Mouse (Mus musculus) megakaryocyte-erythroid progenitor cell, adult 5-6 weeks (primary cell): Measurements from ENCODE around the gene 6430548M08Rik. TPM values are rescaled to one million over a fixed set of nuclear protein-coding genes. Genes with fewer than 3 reads are reported as not detected.

ENCODE experiments used
- ATAC-seq: replicated peaks from 2 replicates; pipeline ENCODE4 v1.8.0; 2016; ENCODE audit warnings: mild to moderate bottlenecking, inconsistent platforms; ENCODE audit not compliant: severe bottlenecking, poor library complexity, low FRiP score, low TSS enrichment
- total RNA-seq, 2 experiments: library from RNA; stranded (forward) in 1 of 2; stranded (reverse) in 1 of 2; fragments of 200-1000, 215-1000 nt in 1 of 2; fragments of >200 nt in 1 of 2; fragmentation: Nextera tagmentation in 1 of 2; gene quantifications; 2 replicates each; pipeline ENCODE4 v1.2.3; 2014 to 2017

6430548M08Rik gene
- total RNA-seq, 2 experiments from 2014 or later: 0.56 TPM; not detected in 1

GRCm38 (mm10) chr8:120101068-120101972, 12.6 kb upstream of the 6430548M08Rik start, which contains the start of gene Zdhhc7:
Zdhhc7 (minus strand) TSS chr8:120101482.
- peak; percentile 64 for ATAC-seq

DNA sequence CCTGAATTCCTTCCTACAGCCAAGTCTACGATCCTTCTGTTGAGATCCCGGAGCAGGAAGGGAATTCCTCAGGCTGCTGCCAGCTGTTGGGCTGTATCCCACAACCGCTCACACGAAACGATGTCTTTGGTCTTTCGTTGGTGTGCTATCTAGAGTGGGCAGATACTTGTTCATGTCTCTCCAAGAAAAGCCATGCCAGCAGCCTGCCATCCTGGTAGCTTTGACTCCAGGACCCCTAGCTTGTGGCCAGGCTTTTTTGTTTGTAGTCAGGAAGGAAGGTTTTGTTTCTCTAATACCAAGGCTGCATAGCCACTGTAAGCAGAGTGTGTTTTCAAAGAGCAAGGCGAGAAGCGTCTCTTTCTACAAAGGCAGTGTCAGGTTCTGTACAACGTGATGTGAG, 10.0 kb upstream of the 6430548M08Rik start:
- no peak for ATAC-seq

DNA sequence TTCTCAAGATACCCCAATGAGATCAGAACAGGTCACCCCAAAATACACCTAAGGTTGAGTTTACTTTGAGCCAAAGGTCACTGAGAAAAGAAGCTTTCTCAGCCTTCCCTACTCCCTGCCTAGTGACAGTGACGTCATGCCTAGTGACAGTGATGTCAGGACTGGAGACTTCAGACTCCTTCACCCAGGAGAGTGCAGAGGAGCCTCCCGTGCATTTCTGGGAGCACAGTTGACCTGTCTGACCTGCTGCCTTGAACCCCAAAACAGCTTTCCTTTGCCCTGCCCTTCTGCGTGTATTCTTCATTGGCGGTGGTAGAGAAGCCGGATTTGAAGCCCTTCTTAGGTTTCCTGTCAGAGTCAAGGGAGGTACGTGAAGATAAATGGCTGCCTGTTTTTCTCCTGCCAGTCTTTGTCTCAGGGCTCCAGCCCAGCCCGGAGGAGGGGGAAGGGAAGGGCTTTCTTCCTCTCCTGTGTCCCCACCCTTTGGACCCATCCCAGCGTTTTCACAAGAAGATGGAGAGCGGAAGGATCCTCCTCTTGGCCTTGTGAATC, 9.2 kb upstream of the 6430548M08Rik start:
- ATAC-seq: no peak

- no peak for ATAC-seq
Measured at GRCm38 (mm10) chr8:120109149-120109548, 4.8 kb upstream of the 6430548M08Rik start.

DNA sequence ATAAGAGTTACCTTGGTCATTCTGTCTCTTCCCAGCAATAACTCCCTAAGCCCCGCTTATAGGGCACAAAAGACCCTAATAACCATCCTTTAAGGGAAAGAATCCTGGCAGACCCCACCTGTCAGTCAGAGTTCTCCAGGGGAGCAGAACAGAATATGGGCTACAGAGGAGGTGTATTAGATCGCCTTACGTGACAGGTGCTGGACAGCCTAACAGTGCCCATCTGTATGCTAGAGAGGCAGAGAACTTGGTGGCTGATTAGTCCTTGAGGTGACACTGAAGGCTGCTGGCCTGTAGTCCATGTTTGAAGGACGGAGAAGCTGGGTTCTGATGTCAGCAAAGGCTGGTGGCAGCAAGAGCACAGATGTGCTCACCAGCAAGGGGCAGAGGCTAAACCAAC, 3.0 kb upstream of the 6430548M08Rik start:
- ATAC-seq: no peak

DNA sequence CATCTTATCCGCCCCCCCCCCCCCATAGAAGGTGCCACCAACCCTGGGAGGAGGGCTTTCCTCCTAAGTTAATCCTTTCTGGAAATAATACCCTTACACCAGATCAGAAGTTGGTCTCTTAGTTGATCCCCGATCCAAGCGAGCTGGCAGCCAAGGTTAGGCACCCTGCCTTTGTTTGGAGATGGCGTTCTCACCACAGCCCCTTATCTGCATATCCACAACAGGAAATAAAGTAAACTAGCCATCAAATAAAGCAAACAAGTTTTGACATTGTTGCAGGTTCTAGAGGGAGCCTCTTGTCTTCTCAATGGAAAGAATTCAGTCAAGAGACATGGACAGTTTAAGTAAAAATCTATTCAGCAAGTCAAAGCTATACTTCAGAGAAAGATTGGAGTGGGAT, 2.6 kb upstream of the 6430548M08Rik start:
- no peak for ATAC-seq

GRCm38 (mm10) chr8:120112535-120112934, 1.4 kb upstream of the 6430548M08Rik start:
- ATAC-seq: no peak

- ATAC-seq: peak; percentile 6
Measured at GRCm38 (mm10) chr8:120113306-120113705, 646 bp upstream of the 6430548M08Rik start.

GRCm38 (mm10) chr8:120114315-120114841, 426 bp downstream of the 6430548M08Rik start:
- no peak for ATAC-seq

DNA sequence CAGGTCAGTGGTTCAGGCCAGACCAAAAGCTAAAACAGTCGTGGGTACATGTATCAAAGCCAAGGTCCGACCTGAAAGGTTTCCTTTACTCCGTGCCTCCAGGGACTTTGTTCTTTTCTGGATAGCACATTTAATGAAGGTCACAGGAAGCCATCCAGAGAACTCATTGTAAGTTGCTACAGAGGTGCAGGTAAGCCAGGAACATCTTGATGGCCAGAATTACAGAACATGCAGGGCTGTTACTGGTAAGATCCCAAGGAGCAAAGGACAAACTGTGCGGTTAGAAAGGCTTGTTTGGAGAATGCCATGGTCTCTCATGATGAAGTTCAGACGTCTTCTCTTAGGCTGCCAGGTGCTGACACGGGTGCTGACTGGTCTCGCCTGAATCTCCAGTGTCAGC, 2.6 kb downstream of the 6430548M08Rik start:
- no peak for ATAC-seq

DNA sequence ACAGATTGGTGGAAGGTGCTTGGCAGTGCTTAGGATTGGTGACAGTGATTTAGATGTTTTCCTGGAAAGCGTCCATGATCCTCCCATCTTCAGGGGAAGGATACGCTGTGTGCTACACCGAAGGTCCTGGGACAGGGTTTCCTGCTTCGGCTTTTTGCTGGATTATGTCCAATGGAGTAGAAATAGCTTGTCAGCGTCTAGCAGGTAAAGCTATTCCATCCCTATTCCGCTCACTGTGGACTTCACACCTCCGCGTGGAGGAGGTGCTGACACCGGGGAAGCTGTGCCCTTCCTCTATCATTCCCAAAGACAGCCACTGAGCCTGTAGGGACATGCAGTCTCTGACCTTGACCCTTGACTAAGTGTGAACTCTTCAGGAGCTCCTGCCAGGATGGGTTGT, 4.2 kb downstream of the 6430548M08Rik start:
- no peak for ATAC-seq

GRCm38 (mm10) chr8:120118847-120119246, 4.9 kb downstream of the 6430548M08Rik start:
- ATAC-seq: no peak

DNA sequence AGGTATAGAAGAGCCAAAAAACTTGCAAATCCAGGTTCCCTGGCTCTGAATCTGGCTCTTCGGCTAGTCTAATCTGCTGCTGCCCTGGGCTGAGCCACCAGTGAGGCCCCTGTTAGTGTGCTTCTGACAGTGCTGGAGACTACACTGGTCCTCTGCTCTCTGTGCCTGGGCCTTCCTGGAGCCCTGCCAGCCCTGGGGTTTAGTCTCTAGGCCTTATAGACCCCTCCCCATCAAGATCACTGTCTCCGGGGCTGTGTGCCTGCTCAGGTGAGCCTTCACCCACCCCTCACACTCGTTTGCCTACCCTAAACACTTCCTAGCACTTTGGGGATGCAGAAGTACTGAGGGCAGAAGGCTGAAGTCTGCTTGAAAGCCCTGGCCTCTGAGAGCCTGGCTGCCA, 5.5 kb downstream of the 6430548M08Rik start:
- no peak for ATAC-seq

DNA sequence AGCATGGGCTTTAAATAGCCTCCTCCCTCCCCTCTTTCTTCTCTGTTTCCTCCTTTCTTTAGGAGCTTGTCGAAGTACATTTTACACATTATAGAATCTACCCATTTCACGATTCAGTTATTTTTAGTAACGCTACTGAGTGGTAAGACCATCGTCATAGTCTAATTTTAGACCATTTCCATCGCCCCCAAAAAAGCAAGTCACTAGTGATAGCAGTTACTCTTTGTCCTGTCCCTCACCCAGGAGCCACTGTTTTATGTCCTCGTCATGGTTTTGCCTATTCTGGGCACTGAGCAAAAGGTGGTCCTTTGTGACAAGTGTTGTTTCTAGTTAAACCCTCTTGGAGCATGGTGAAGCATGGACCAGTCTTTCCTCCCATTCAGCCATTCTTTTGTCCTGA, 6.0 kb downstream of the 6430548M08Rik start:
- 0 out of 2 replicates have a peak, but pooled peaks have one; percentile 11 for ATAC-seq

- no peak for ATAC-seq
Measured at GRCm38 (mm10) chr8:120120951-120121350, 7.0 kb downstream of the 6430548M08Rik start.

DNA sequence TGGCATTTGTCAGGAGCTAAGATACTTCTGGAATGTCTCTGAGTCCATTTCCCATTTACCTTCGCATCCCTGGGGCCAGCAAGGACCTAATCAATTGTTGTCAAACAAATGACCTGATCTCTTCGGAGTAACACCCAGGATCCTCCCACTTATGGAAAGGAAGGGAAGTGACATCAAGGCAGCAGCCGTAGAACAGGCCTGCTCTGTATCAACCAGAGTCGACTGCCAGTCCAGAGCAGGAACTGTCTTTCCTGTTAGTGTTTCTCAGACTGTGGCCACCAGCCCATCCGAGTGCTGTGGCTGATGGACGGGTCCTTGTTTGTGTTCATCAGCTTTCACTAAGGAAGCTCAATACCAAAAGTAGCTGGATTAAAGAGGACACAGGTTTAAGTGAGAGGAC, 10.3 kb downstream of the 6430548M08Rik start:
- no peak for ATAC-seq

DNA sequence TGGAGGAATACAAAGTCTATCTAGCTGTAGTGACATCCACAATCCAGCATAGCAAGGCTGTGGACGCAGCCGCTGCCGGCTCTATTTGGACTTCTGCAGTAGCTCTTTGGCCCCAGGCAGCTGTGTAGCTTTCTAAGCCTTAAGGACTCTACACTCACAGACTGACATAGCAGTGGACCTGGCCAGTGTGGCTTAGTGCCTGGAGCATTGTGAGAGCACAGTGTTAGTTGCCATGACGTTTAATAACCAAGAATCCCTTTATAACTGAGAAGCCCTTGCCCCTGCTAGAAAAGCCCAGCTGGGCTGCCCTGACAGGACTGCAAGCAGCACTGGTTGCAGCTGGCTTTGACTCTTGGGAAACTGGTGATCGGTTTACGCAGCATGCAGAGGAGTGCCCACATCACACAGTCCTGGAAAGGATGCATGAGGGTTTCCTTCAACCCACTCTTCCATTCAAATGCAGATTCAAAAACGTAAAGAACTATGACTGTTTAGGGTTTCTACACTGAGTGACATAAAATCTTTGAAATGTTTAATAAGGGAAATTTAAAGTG, 11.0 kb downstream of the 6430548M08Rik start:
- no peak for ATAC-seq

DNA sequence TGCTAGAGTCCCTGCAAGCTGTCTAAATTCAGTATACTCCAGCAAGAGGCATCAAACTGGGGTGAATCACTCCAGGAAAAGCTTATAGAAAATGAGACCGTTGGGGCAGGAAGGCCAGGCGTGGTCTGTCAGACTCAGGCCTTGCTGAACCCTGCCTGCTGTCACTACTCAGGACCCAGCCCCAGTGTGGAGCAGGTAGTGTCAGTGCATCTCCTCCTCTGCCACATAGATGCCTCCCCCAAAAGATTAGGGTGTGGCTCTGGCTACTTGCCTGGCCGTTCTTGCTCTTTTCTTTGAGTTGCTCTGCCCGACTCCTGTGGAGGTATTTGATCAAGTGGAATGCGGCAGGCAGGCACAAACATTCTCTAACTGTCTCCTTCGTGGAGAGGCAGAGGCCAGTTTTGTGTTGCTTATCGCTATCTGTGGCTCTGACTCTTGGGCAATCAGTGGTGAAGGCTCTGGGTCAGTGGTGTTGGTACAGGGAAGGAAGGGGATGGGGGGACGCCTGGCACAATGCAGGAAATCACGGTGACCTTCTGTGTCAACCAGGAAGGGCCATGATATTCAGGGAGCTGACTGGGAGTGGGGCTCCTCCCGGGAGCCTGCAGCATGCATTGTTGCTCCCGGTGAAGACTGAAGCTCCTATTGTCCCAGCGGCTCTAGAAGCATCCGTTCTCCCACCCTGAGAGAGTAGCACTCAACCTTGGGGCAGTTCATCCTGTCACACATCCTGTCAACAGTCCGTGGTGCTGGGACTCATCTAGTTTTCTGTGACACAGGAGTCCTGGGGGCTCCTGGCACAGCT, 12.6 kb downstream of the 6430548M08Rik start:
- no peak for ATAC-seq

- no peak for ATAC-seq
Measured at GRCm38 (mm10) chr8:120129547-120129946, 15.6 kb downstream of the 6430548M08Rik start.

DNA sequence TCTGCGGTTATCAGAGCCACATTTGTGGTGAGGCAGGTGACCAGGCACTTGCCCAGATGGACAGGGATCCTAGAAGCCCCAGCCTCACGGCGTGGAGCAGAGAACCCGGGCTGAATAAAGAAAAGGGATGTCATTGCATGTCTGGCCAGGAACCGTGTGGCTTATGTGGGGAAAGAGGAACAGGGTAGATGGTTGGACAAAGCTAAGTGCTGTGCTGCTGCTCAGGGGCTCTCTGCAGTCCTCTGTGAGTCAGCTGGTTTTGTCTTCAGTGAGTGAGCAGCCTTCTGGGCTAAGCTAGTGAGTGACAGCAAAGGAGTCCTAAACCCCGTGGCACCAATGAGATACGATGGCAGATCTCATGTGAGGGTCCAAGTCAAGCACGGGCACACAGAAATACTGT, 17.2 kb downstream of the 6430548M08Rik start:
- no peak for ATAC-seq
